Mouse (Mus musculus) ES-E14 (cell line): ENCODE measurements around the gene Cdc7.
"Not testable (repeated sequence)": the region's sequence is repeated elsewhere in the genome, so short reads cannot be mapped to it uniquely, and the experiment has no call there.

Source experiments
- HCFC1 ChIP-seq: IDR thresholded peaks from 2 replicates; pipeline ENCODE4 v1.6.1; 2012; ENCODE audit warnings: low read length, inconsistent platforms, borderline replicate concordance; ENCODE audit not compliant: insufficient read depth
- MAFK ChIP-seq: IDR thresholded peaks from 2 replicates; pipeline ENCODE4 v1.6.1; 2014; ENCODE audit warnings: mild to moderate bottlenecking, low read depth, low read length, inconsistent platforms; ENCODE audit not compliant: insufficient read depth
- ZNF384 ChIP-seq: IDR thresholded peaks from 2 replicates; pipeline ENCODE4 v1.6.1; 2012; ENCODE audit warnings: low read depth, low read length, inconsistent platforms

DNA sequence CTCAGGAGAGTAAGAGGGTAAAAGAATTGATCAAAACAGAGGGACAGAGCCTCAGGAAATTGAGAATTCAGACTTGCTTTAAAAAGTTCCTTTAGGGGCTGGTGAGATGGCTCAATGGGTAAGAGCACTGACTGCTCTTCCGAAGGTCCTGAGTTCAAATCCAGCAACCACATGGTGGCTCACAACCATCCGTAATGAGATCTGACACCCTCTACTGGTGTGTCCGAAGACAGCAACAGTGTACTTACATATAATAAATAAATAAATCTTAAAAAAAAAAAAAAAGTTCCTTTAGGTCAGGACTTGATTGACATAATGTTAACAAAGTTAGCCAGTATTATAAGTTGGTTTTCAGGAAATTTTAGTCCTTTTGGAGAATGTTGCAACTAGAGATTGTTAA, 20.8 kb downstream of the Cdc7 start:
- TF ChIP-seq ZNF384, HCFC1, MAFK: not testable (repeated sequence)
